Mouse (Mus musculus): ENCODE data around the gene Zfp362. TPM values are rescaled to one million over a fixed set of nuclear protein-coding genes. Genes with fewer than 3 reads are reported as not detected.

The Zfp362 gene
- total and polyA plus RNA-seq, 3 experiments: 9.7 to 70.1 (median 16.1) TPM

DNA sequence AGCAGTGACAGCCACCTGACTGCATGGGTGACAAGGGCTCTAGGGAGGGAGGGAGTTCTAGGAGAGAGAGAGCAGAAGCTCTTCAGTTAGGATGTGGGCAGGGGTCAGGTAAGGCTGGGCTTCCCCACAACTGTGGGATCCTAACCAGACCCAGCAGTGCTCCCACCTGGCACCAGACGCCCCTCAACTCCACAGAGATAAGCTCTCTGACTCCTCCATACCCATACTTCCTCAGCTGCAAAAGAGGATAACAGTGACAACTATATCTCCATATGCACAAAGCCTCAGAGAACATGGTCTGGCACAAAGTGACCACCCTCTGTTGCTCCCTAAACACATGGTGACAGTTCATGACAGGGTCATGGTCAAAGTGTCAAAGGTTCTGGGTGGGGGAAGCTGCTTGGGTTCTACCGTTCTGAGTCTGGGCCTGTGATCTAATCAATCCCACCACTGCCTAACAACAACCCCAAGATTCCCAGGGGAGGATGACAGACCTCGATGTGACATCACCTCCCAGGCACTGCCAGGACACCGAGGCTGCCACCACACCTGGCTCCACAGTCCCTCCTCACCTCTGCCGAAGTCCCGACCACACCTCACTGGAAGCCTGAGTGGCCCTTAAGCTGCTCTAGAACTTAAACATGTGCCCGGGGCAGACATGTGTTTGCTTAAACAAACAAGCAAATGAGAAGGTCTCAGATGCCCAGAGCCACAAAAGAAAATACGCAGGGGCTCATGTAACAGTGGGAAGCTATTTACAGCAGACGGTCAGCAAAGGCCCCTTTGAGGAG, 4.0 kb downstream of the Zfp362 start:
- TF ChIP-seq TBP (conservative IDR thresholded peaks at IDR 0.05; ENCODE audit: low read depth, low read length) (no peak), KAT2A (IDR thresholded peaks at IDR 0.05; ENCODE audit: insufficient replicate concordance, low read length) (no peak), NELFE (IDR thresholded peaks at IDR 0.05; ENCODE audit: low read depth, low read length) (no peak), ZMIZ1 (IDR thresholded peaks at IDR 0.05; ENCODE audit: low read depth, low read length) (no peak), MAX (IDR thresholded peaks at IDR 0.05; ENCODE audit: low read length) (0 out of 2 replicates have a peak, but pooled peaks have one; percentile 13), ETS1 (conservative IDR thresholded peaks at IDR 0.05; ENCODE audit: low read depth, low read length) (no peak; the same call in 1 of the 2 replicates)
- no peaks in the 10 kb centered on the region for H3K27me3 ChIP-seq (replicated peaks)
- peaks cover under 1% of the 10 kb centered on the region for H3K9me3 ChIP-seq (replicated peaks; ENCODE audit: low read length)
- H3K79me2 ChIP-seq (replicated peaks; ENCODE audit: control insufficient read depth, extremely low read depth, insufficient read depth, poor library complexity, severe bottlenecking): peaks cover 59% of the 10 kb centered on the region
- no peak for DNase-seq (ENCODE audit: extremely low read depth)
- H3K4me3 ChIP-seq (replicated peaks in 1 of 3; ENCODE audit: low read depth in 2 of 3, low read length in 2 of 3, poor library complexity in 1 of 3): no peak overlapping the region
- no peak overlapping the region for H3K27ac ChIP-seq (ENCODE audit: insufficient read depth, low read depth)
- H3K36me3 ChIP-seq (replicated peaks in 1 of 2; ENCODE audit: control insufficient read depth in 1 of 2, insufficient read depth in 1 of 2, low read length in 1 of 2): peaks cover 0 to 21% of the 10 kb centered on the region in 2 experiments
- dilution Hi-C loops (cut with MboI; ENCODE audit: extremely low pct_ligation_motif_present, extremely low pct_unique_long_range_greater_than_20kb, low sequenced_read_pairs): no loop called here
- 0 out of 2 replicates have a peak overlapping the region, but pooled peaks have one; percentile 1 for H3K4me2 ChIP-seq (ENCODE audit: insufficient read depth, low read depth, poor library complexity, severe bottlenecking)
- peaks cover 32 to 78% of the 10 kb centered on the region in 2 experiments for H3K4me1 ChIP-seq (ENCODE audit: control insufficient read depth in 1 of 2, insufficient read depth in 2 of 2)
- in situ Hi-C loops (cut with MboI; ENCODE audit: low pct_ligation_motif_present, low pct_unique_long_range_greater_than_20kb, low sequenced_read_pairs): no loop called here
- no peak overlapping the region for H3K9ac ChIP-seq (ENCODE audit: insufficient read depth, low read depth)

DNA sequence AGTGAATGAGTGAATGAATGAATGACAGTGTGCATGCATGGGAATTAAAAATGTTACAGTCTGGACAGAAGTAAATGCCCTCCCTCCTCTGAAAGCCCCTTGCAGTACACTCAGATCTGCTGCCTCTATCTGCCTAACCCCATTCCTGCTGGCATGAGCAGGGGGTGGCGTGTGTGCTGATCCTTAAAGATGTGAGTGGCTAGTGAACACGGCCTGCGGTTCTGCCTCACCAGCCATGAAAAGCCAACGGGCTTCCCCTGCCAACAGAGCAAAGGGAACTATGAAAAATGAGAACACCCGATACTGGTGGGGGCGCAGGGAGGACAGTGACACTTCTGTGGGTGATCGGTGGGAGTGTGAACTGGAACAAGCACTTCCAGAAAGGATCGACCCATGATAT, 9.1 kb downstream of the Zfp362 start:
- TF ChIP-seq MAX (IDR thresholded peaks at IDR 0.05; ENCODE audit: low read length) (no peak), EP300 (IDR thresholded peaks at IDR 0.05; ENCODE audit: low read length) (no peak), TBP (conservative IDR thresholded peaks at IDR 0.05; ENCODE audit: low read depth, low read length) (no peak), BHLHE40 (IDR thresholded peaks at IDR 0.05; ENCODE audit: low read depth, low read length) (no peak), GABPA (IDR thresholded peaks at IDR 0.05; ENCODE audit: insufficient replicate concordance, low read depth, low read length) (no peak), HCFC1 (IDR thresholded peaks at IDR 0.05; ENCODE audit: low read depth, low read length) (no peak), KAT2A (IDR thresholded peaks at IDR 0.05; ENCODE audit: insufficient replicate concordance, low read length) (no peak), PAX5 (IDR thresholded peaks at IDR 0.05; ENCODE audit: low read length) (no peak), MXI1 (IDR thresholded peaks at IDR 0.05; ENCODE audit: low read depth, low read length) (no peak), MAZ (IDR thresholded peaks at IDR 0.05; ENCODE audit: low read depth, low read length) (no peak), JUND (conservative IDR thresholded peaks at IDR 0.05; ENCODE audit: low read depth, low read length) (no peak), JUN (IDR thresholded peaks at IDR 0.05; ENCODE audit: insufficient read depth, low read depth, low read length) (no peak), ZNF384 (IDR thresholded peaks at IDR 0.05; ENCODE audit: low read depth, low read length) (no peak)
- H3K79me2 ChIP-seq (replicated peaks; ENCODE audit: control insufficient read depth, extremely low read depth, insufficient read depth, poor library complexity, severe bottlenecking): peaks cover 31% of the 10 kb centered on the region
- H3K4me2 ChIP-seq (ENCODE audit: insufficient read depth, low read depth, poor library complexity, severe bottlenecking): peak overlapping the region; percentile 33; the same call in 1 of the 2 replicates
- dilution Hi-C loops (cut with MboI; ENCODE audit: extremely low pct_ligation_motif_present, extremely low pct_unique_long_range_greater_than_20kb, low sequenced_read_pairs) (no loop called here), in situ Hi-C loops (cut with MboI; ENCODE audit: low pct_ligation_motif_present, low pct_unique_long_range_greater_than_20kb, low sequenced_read_pairs) (no loop called here)
- no peak for DNase-seq (ENCODE audit: extremely low read depth)
- H3K4me1 ChIP-seq (ENCODE audit: control insufficient read depth in 1 of 2, insufficient read depth in 2 of 2): peaks cover 58 to 92% of the 10 kb centered on the region in 2 experiments
- no peaks in the 10 kb centered on the region for H3K9me3 ChIP-seq (replicated peaks; ENCODE audit: low read length)
- H3K36me3 ChIP-seq (replicated peaks in 1 of 2; ENCODE audit: control insufficient read depth in 1 of 2, insufficient read depth in 1 of 2, low read length in 1 of 2): peaks cover 3 to 38% of the 10 kb centered on the region in 2 experiments
- H3K27me3 ChIP-seq (replicated peaks): no peaks in the 10 kb centered on the region
- H3K4me3 ChIP-seq (replicated peaks in 1 of 3; ENCODE audit: low read depth in 2 of 3, low read length in 2 of 3, poor library complexity in 1 of 3): no peak overlapping the region
- no peak overlapping the region for H3K27ac ChIP-seq (ENCODE audit: insufficient read depth, low read depth)
- H3K9ac ChIP-seq (ENCODE audit: insufficient read depth, low read depth): no peak overlapping the region
